Mouse (Mus musculus) hindbrain, postnatal 0 days (tissue): Measurements from ENCODE around the gene Drd1. TPM values are rescaled to one million over a fixed set of nuclear protein-coding genes. Genes with fewer than 3 reads are reported as not detected.

Experiments used
- ATAC-seq: fragments of 200-750 bp; cut with Nextera tagmentation; 2 replicates; pipeline ENCODE4 v1.8.0; 2017; ENCODE audit warnings: mild to moderate bottlenecking, moderate TSS enrichment, moderate library complexity
- DNase-seq: peaks from one replicate; pipeline ENCODE4 v3.0.0-alpha.2; 2015; ENCODE audit warnings: low spot score
- H3K27ac ChIP-seq: fragments of 300-500 bp; sonication (generic); 2 replicates; pipeline ENCODE4 v1.5.1; 2014; ENCODE audit warnings: mild to moderate bottlenecking
- H3K27me3 ChIP-seq: fragments of 300-500 bp; sonication (generic); 2 replicates; pipeline ENCODE4 v1.6.1; 2014; ENCODE audit warnings: low read length, mixed read lengths; ENCODE audit not compliant: insufficient read depth
- H3K36me3 ChIP-seq: fragments of 300-500 bp; sonication (generic); 2 replicates; pipeline ENCODE4 v1.6.1; 2014; ENCODE audit warnings: low read length, mixed read lengths; ENCODE audit not compliant: insufficient read depth
- H3K4me1 ChIP-seq: fragments of 300-500 bp; sonication (generic); 2 replicates; pipeline ENCODE4 v1.6.1; 2014; ENCODE audit warnings: antibody characterized with exemption, low read length, mixed read lengths; ENCODE audit not compliant: insufficient read depth
- H3K4me2 ChIP-seq: fragments of 300-500 bp; sonication (generic); 2 replicates; pipeline ENCODE4 v1.6.1; 2014; ENCODE audit warnings: low read depth, mild to moderate bottlenecking, low read length, moderate library complexity, mixed read lengths
- H3K4me3 ChIP-seq: fragments of 300-500 bp; sonication (generic); 2 replicates; pipeline ENCODE4 v1.5.1; 2014; ENCODE audit warnings: low read length
- H3K9ac ChIP-seq: fragments of 300-500 bp; sonication (generic); replicated peaks from 2 replicates; pipeline ENCODE4 v1.6.1; 2014; ENCODE audit warnings: mild to moderate bottlenecking, low read length, moderate library complexity, mixed read lengths
- H3K9me3 ChIP-seq: fragments of 300-500 bp; sonication (generic); 2 replicates; pipeline ENCODE4 v1.6.1; 2016; ENCODE audit warnings: low read length, mixed read lengths
- CTCF ChIP-seq: IDR thresholded peaks from 2 replicates; pipeline ENCODE4 v1.5.1; 2016; ENCODE audit warnings: antibody characterized with exemption, control low read depth, low read depth
- WGBS: fragments of 180-500 bp; shearing (Covaris S2); extraction: QIAGEN DNeasy Blood & Tissue Kit; methylation state at CpG from one replicate; pipeline ENCODE4 v1.1.7; 2014; 5-methylcytosine and 5-hydroxymethylcytosine counted together
- polyA plus RNA-seq: library from polyadenylated mRNA; unstranded; fragments of >200 nt; fragmentation: Nextera tagmentation; extraction: Ambion mirVana; gene quantifications from 2 replicates; pipeline ENCODE4 v1.2.1, GENCODE M21; 2015
- total RNA-seq: library from RNA; depleted of rRNA; stranded (reverse); fragments of >200 nt; gene quantifications from 2 replicates; pipeline ENCODE4 v1.2.3, GENCODE M21; 2014; rRNA removed

The Drd1 gene
- total RNA-seq, result 1.2 and 2.1 TPM in 2 replicates
- 1.2 TPM in 2 replicates for polyA plus RNA-seq

DNA sequence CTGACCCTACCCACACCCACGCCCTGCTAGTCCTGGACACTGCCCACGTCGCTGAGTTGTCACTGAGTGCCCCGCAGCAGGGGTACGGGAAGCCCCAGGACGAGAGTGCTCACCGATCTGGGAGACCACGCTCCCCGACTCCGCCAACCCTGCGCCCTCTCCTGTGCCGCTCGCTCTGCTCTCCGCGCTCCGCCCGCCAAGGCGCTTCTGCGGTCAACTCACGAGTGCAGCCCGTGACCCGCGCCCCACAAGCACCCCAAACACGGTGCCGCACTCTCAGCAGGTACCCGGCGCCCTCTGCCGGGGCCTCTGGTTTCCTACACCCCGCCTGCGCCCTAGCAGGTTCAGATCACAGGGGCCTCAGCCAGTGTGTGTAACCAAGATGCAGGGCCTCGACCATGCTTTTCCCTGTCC is at the start of gene Drd1:
Drd1 (minus strand) TSS at position 258 of the 414 bp plus-strand sequence.
- WGBS, result under 1% methylated on average over 31 of the region's 31 CpGs
- peak within 1 kb of the TSS; percentile 41 for H3K9ac ChIP-seq
- H3K36me3 ChIP-seq, result no peaks in the 10 kb centered on the region
- TF ChIP-seq CTCF, result peak; percentile 91
- H3K4me1 ChIP-seq, result peaks cover 5% of the 10 kb centered on the region; the same call in 1 of the 2 replicates
- H3K27ac ChIP-seq, result no peak within 1 kb of the TSS
- peak; percentile 84 for DNase-seq
- peak within 1 kb of the TSS; percentile 99 for H3K4me2 ChIP-seq
- H3K9me3 ChIP-seq, result no peaks in the 10 kb centered on the region
- ATAC-seq, result peak; percentile 84
- peaks cover 4% of the 10 kb centered on the region; the same call in 1 of the 2 replicates for H3K27me3 ChIP-seq
- peak within 1 kb of the TSS; percentile 46 for H3K4me3 ChIP-seq

DNA sequence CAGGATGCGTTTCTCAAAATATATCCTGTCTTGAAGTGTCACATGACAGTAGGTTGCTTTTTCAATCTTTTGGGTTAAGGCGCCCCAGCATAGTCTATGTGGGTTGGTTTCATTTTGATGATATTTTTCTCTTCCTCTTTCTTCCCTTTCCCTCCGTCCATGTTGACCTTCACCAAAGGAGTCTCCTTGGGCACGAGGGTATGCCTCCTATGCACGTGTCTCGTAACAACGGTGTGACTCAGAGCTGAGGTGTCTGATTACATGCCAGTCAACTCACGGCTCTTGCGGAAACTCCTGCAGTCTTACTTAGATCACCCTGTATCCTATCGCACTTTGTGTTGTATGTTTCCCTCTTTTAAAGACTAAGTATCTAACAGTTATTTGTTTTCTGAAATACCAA is 48.4 kb upstream of the Drd1 start:
- H3K9me3 ChIP-seq, result no peaks in the 10 kb centered on the region
- H3K36me3 ChIP-seq, result peaks cover 18% of the 10 kb centered on the region
- H3K27me3 ChIP-seq, result no peaks in the 10 kb centered on the region
- ATAC-seq (no peak), DNase-seq (no peak)
- H3K9ac ChIP-seq, result no peak overlapping the region
- no peaks in the 10 kb centered on the region for H3K4me1 ChIP-seq
- H3K4me2 ChIP-seq, result no peak overlapping the region
- no peak for TF ChIP-seq CTCF
- WGBS, result 93% methylated on average over 10 of the region's 10 CpGs
- no peak overlapping the region for H3K27ac ChIP-seq
- no peak overlapping the region for H3K4me3 ChIP-seq

DNA sequence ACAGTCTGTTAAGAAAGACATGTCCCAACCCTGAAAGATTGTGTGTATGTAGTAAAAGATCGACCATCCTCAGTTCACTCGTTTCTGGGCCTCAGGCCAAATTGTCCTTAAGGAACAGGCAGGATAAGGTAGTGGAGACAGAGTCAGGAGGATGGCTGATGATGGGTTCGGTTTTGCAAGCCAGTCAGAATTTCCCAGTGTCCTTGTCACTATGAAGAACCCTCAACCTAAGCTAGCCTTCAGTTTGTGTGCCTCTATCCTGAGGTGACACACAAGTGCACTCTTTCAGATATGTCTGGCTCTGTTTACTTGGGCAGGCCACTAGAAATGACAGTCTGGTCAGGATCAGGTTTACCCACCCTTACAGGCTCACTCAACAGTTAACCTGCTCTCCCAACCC is 47.8 kb upstream of the Drd1 start:
- Histone ChIP-seq H3K9me3 (no peaks in the 10 kb centered on the region), H3K36me3 (peaks cover 20% of the 10 kb centered on the region), H3K4me2 (no peak overlapping the region), H3K4me1 (no peaks in the 10 kb centered on the region), H3K9ac (no peak overlapping the region), H3K4me3 (no peak overlapping the region), H3K27me3 (no peaks in the 10 kb centered on the region), H3K27ac (no peak overlapping the region)
- no peak for ATAC-seq
- 84% methylated on average over 3 of the region's 3 CpGs for WGBS
- no peak for TF ChIP-seq CTCF
- DNase-seq, result no peak

GRCm38 (mm10) chr13:54102061-54102460 is 46.6 kb upstream of the Drd1 start:
- Histone ChIP-seq H3K27ac (no peak overlapping the region), H3K4me2 (no peak overlapping the region), H3K9me3 (no peaks in the 10 kb centered on the region), H3K27me3 (no peaks in the 10 kb centered on the region), H3K9ac (no peak overlapping the region), H3K36me3 (peaks cover 25% of the 10 kb centered on the region), H3K4me1 (no peaks in the 10 kb centered on the region), H3K4me3 (no peak overlapping the region)
- no peak for ATAC-seq
- DNase-seq, result no peak
- TF ChIP-seq CTCF, result no peak
- 94% methylated on average over 3 of the region's 3 CpGs for WGBS

GRCm38 (mm10) chr13:54101031-54101820 is 45.7 kb upstream of the Drd1 start:
- DNase-seq, result no peak
- 92% methylated on average over 15 of the region's 15 CpGs for WGBS
- ATAC-seq, result no peak
- peaks cover 26% of the 10 kb centered on the region for H3K36me3 ChIP-seq
- no peak overlapping the region for H3K4me2 ChIP-seq
- no peak for TF ChIP-seq CTCF
- H3K4me3 ChIP-seq, result no peak overlapping the region
- no peak overlapping the region for H3K27ac ChIP-seq
- H3K27me3 ChIP-seq, result no peaks in the 10 kb centered on the region
- H3K9me3 ChIP-seq, result no peaks in the 10 kb centered on the region
- no peak overlapping the region for H3K9ac ChIP-seq
- H3K4me1 ChIP-seq, result no peaks in the 10 kb centered on the region

DNA sequence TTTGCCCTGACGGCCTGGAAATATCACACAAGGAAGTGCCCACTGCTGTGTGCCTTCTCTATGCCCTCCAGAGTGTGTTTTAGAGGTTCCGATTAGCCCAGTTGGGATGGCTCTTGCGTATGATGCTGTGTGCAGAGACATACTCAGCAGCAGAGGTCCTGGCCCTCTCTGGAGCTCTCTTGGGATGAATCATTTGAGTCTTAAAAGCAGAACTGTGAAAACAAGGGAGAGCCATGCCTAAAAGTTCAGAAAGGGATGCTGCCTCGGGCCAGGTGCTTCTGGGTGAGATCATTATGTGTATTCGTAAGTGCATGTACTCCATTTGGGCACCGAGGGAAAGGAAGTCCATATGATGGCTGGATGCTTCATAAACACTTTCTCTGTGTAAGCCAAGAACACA is 42.3 kb upstream of the Drd1 start:
- no peak for TF ChIP-seq CTCF
- Histone ChIP-seq H3K9ac (no peak overlapping the region), H3K27ac (no peak overlapping the region), H3K4me3 (no peak overlapping the region), H3K4me1 (0 out of 2 replicates have a peak, but pooled peaks cover 3% of the 10 kb centered on the region), H3K4me2 (no peak overlapping the region), H3K36me3 (peaks cover 31% of the 10 kb centered on the region), H3K27me3 (no peaks in the 10 kb centered on the region), H3K9me3 (no peaks in the 10 kb centered on the region)
- ATAC-seq (no peak), DNase-seq (no peak)
- WGBS, result 91% methylated on average over 6 of the region's 6 CpGs

DNA sequence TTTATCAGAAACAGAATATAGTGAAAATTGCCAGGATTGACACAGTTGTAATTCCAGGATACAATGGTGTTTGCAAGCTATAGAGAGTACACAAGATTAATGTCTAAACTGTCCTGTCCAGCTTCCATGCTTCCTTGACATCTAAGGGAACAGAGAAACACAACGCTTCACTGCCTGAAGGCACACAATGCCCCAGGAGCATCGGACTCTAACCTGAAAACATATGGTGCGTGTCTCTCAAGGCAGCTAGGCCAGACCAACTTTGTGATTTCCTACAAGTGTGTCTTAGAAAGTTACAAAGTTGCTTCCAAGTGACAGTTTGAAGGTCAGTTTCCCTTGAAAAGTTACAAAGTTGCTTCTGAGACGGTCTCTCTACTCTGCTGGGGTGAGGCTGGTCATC is 41.7 kb upstream of the Drd1 start:
- ATAC-seq, result no peak
- peaks cover 37% of the 10 kb centered on the region for H3K36me3 ChIP-seq

More for the DNA sequence above, 41.7 kb upstream of the Drd1 start:
- Histone ChIP-seq H3K4me1 (0 out of 2 replicates have a peak, but pooled peaks cover 3% of the 10 kb centered on the region), H3K4me3 (no peak overlapping the region), H3K4me2 (no peak overlapping the region), H3K27ac (no peak overlapping the region), H3K27me3 (no peaks in the 10 kb centered on the region), H3K9ac (no peak overlapping the region), H3K9me3 (no peaks in the 10 kb centered on the region)
- no peak for DNase-seq
- TF ChIP-seq CTCF, result no peak
- WGBS, result 94% methylated on average over 4 of the region's 4 CpGs
